Comparison of ENCODE assay signal across 8 mouse cellular contexts in genomic region chr19:53502891-53503371, GRCm38 (mm10). TPM values are rescaled to one million over a fixed set of nuclear protein-coding genes. Genes with fewer than 3 reads are reported as not detected.
A peak's percentile ranks its signal among the peaks of the same experiment; 100 is the strongest.
DNase-seq lines count a peak whose midpoint lies in the region; ATAC-seq and TF ChIP-seq lines count a peak whose summit lies in the region.
"Had no signal": no experiment of that assay in that cellular context is flagged by ENCODE, and none has a peak within 500 bp of the region (broad histone marks: within the 10 kb centered on the region; RNA-seq: fewer than 3 reads in every experiment).

No protein-coding gene starts in this region.

- no peak for ATAC-seq in midbrain, embryonic 16.5 days

- no peak overlapping the region for H3K9ac ChIP-seq in midbrain, embryonic 16.5 days (ENCODE audit: low read depth, low read length)

- WGBS in bone marrow, adult 2 months = 33% methylated on average over 9 of the region's 9 CpGs
- WGBS in midbrain, embryonic 16.5 days = 47% methylated on average over 9 of the region's 9 CpGs

- H3K4me2 ChIP-seq in midbrain, embryonic 16.5 days (ENCODE audit: low read length) = no peak overlapping the region

- no peak overlapping the region for H3K4me3 ChIP-seq in bone marrow, adult 2 months (replicated peaks; ENCODE audit: control insufficient read depth, low read depth, low read length)
- no peak overlapping the region for H3K4me3 ChIP-seq in midbrain, embryonic 16.5 days (ENCODE audit: low read depth, low read length)

- peak; percentile 47 for DNase-seq in layer of hippocampus, adult 11-12 months (ENCODE audit: low spot score)
- DNase-seq in layer of hippocampus, adult 9-10 months (ENCODE audit: low spot score) = no peak
- DNase-seq in layer of hippocampus, adult 9-11 months = peak; percentile 58
- DNase-seq in skeletal muscle tissue, adult 2 months (ENCODE audit: low read depth, low spot score) = peak; percentile 25
- DNase-seq in embryo, embryonic 11 days = no peak

- H3K27ac ChIP-seq in bone marrow, adult 2 months (ENCODE audit: control insufficient read depth, insufficient read depth, low read depth, low read length, poor library complexity) = peak overlapping the region; percentile 62
- no peak overlapping the region for H3K27ac ChIP-seq in midbrain, embryonic 16.5 days (ENCODE audit: low read length)
- H3K27ac ChIP-seq: kidney, postnatal 0 days had no signal

- TF ChIP-seq CTCF in bone marrow, adult 2 months (IDR thresholded peaks at IDR 0.05; ENCODE audit: control insufficient read depth, insufficient read depth, low read length) = no peak

- TF ChIP-seq POLR2A in bone marrow, adult 2 months (IDR thresholded peaks at IDR 0.05; ENCODE audit: borderline replicate concordance, control insufficient read depth, low read depth, low read length) = peak; percentile 23; the same call in 1 of the 2 replicates

- H3K9me3 ChIP-seq in midbrain, embryonic 16.5 days (replicated peaks; ENCODE audit: control insufficient read depth, low read length, poor library complexity, severe bottlenecking) = no peaks in the 10 kb centered on the region

- no peaks in the 10 kb centered on the region for H3K27me3 ChIP-seq in midbrain, embryonic 16.5 days (ENCODE audit: control insufficient read depth, insufficient read depth, low read depth, low read length)

- H3K4me1 ChIP-seq in bone marrow, adult 2 months (ENCODE audit: control insufficient read depth, insufficient read depth, low read length) = peaks cover 3% of the 10 kb centered on the region
- H3K4me1 ChIP-seq in midbrain, embryonic 16.5 days (ENCODE audit: control insufficient read depth, insufficient read depth, low read length) = no peaks in the 10 kb centered on the region

- no peaks in the 10 kb centered on the region for H3K36me3 ChIP-seq in midbrain, embryonic 16.5 days (ENCODE audit: control insufficient read depth, insufficient read depth, low read length)

RNA-seq across cellular contexts. Expression of gene Dusp5, which starts 26.0 kb away (rescaled TPM):
- 4.4 and 9.7 TPM in 2 replicates for polyA plus RNA-seq in bone marrow, adult 2 months (2011; ENCODE audit: insufficient read depth, insufficient read length, low replicate concordance, missing spikeins)
- polyA plus RNA-seq in midbrain, embryonic 16.5 days (2015; fragmentation: Nextera tagmentation; extraction: Ambion mirVana) = 2.2 and 3.0 TPM in 2 replicates

Comparison
In these comparisons a context has a peak if more than half of its experiments do, and no peak if none do; other contexts are left out.
1. DNase-seq: peak in layer of hippocampus, adult 11-12 months (single experiment), layer of hippocampus, adult 9-11 months (single experiment) and skeletal muscle tissue, adult 2 months (single experiment); none in layer of hippocampus, adult 9-10 months (single experiment) and embryo, embryonic 11 days (single experiment).